Mouse (Mus musculus) bone marrow macrophage, adult 2 months (primary cell): Measurements from ENCODE around the gene Fbxo34.

Experiments
- CTCF ChIP-seq: IDR thresholded peaks from 2 replicates; pipeline ENCODE4 v1.5.1; 2012; ENCODE audit warnings: low read depth, mild to moderate bottlenecking, low read length, moderate library complexity
- POLR2A ChIP-seq: IDR thresholded peaks from 2 replicates; pipeline ENCODE4 v1.6.1; 2012; ENCODE audit warnings: mild to moderate bottlenecking, low read depth, low read length, borderline replicate concordance

GRCm38 (mm10) chr14:47472359-47472742 is 22.1 kb downstream of the Fbxo34 start:
- TF ChIP-seq POLR2A, result no peak
- TF ChIP-seq CTCF, result peak; percentile 57
